Mouse (Mus musculus) cerebellum, adult 2 months (tissue): ENCODE data around the gene Cacna1g.

ENCODE experiments used
- CTCF ChIP-seq: fragments of 200-500 bp; IDR thresholded peaks from 2 replicates; pipeline ENCODE4 v1.5.1; 2011; ENCODE audit warnings: low read depth, mild to moderate bottlenecking, control low read depth, low read length, moderate library complexity, borderline replicate concordance; ENCODE audit not compliant: insufficient read depth
- POLR2A ChIP-seq: fragments of 200-500 bp; IDR thresholded peaks from 2 replicates; pipeline ENCODE4 v1.6.1; 2011; ENCODE audit warnings: low read length, control low read depth, borderline replicate concordance; ENCODE audit not compliant: insufficient read depth

DNA sequence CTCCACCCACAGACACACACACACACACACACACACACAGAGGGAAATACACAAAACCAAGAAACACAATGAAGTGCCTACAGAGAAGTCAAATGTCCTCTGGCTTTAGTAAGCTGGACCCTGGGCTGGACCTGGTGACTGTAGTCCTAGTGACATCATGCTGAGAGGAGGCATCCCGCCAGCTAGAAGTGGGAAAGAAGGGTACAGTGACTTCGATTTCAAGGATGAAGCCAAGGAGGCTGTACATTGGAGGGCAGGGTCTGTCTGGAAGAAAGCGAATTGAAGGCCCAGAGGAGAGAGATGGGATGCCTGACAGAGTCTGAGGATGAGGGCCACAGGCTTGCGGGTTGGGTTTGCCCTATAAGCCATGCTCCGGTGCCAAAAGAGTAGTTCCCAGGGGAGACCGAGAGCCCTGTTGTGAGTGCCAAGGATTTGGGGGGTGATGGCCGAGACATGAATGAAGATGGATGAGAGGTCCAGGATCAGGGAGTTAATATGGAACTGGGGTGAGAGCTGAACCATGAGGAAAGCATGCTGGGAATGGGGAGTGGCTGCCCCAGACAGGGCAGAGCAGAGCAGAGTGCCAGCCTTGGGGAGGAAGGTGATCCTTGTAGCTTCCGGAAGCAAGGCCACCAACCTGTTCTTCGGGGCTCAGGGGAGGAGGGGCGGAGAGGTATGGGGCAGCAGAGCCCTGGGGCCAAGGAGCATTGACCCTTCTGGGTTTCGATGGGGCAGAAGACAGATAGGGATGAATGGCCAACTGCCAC, 15.0 kb upstream of the Cacna1g start:
- TF ChIP-seq CTCF (no peak), POLR2A (no peak)
